Mouse (Mus musculus) liver, postnatal 0 days (tissue): ENCODE results near the gene Serpina3i.

Experiments used
- CTCF ChIP-seq: sonication (generic); IDR thresholded peaks from 2 replicates; pipeline ENCODE4 v1.5.1; 2016; ENCODE audit warnings: antibody characterized with exemption, low read depth
- EP300 ChIP-seq: IDR thresholded peaks from 2 replicates; pipeline ENCODE4 v1.6.1; 2016; ENCODE audit warnings: antibody characterized with exemption, low read depth, mild to moderate bottlenecking

GRCm38 (mm10) chr12:104293963-104294362, 31.0 kb downstream of the Serpina3i start:
- no peak for TF ChIP-seq CTCF
- no peak for TF ChIP-seq EP300
